Mouse (Mus musculus) cerebellum, postnatal 14 days (tissue): ENCODE measurements around the gene Gstm1.
"Not testable (repeated sequence)": the region's sequence is repeated elsewhere in the genome, so short reads cannot be mapped to it uniquely, and the experiment has no call there.

ENCODE experiments used
- DNase-seq, 2 experiments: peaks; one replicate each; pipeline ENCODE4 v3.0.0; 2021; ENCODE audit warnings: mixed read lengths in 2 of 2

The Gstm1 gene

DNA sequence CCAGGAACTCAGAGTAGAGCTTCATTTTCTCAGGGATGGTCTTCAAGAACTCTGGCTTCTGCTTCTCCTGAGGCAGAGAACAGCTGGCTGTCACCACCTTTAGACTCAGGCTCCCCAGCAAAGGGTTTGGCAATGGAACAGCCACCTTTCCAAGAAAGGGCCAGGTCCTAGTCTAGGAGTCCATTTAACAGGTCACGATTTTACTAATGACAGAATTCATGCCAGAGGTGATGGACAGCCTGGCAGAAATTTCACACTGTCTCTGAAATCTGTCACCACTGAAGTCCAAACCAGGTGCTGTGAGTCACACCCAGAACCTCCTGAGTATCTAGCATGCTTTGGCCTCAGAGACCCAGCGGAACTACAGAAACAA is 2.8 kb downstream of the Gstm1 start:
- DNase-seq, result no peak

DNA sequence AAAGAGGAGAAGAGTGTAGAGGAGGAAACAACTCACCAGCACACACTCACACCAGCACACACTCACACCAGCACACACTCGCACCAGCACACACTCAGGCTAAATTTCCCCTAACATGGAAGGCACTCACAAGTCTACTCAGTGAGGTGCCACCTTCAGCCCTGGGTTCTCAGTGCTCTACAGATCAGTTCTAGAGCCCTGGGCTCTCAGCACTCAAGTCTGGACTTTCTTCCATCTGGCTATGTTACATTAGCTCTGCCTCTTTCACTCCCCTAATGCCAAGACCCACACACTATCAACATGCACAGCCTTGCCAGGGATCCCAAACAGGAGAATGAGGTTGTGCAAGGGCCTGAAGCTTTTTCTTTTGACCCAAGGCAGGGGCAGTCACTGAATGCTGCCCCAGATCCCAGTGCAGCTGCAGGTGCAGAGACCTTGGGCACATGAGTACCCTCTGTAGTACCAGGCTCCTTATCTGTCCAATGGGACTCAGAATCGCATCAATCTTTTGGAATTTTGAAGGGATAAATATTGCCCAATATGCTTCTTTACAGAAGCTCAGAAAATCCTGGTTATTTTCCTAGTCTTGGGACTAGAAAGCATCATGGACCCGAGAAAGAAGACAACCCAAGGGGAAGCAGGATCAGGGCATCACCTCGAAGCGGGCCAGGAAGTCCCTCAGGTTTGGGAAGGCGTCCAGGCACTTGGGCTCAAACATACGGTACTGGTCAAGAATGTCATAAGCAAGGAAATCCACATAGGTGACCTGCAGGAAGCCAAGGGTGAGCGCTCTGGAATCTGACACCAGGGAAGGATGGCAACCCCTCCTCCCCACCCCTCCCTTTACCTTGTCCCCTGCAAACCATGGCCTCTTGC is 3.4 kb downstream of the Gstm1 start:
- no peak for DNase-seq

DNA sequence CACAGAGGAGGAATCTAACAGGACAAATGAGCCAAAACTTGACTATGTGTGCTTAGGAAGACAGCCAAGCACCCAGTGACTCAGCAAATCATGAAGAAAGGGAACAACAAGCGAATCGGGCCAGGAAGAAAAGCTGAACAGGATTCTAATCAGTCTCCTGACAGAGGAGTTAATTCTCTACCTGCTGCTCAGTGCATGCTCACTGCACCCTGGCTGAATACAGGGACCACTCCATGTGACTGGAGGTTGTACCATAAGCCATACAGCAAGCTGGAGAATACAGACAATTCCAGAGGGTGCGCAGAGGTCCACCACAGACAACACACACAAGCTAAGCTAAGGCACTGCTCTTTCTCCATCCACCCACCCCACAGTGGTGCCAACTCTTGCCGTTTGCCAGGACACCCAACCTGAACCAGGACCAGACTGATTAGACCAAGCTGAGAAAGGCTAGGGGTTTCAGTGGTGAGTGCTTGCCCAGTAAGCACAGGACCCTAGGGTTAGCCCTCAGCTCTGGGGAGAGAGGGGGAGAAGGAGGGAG is 4.4 kb downstream of the Gstm1 start:
- DNase-seq, result no peak

DNA sequence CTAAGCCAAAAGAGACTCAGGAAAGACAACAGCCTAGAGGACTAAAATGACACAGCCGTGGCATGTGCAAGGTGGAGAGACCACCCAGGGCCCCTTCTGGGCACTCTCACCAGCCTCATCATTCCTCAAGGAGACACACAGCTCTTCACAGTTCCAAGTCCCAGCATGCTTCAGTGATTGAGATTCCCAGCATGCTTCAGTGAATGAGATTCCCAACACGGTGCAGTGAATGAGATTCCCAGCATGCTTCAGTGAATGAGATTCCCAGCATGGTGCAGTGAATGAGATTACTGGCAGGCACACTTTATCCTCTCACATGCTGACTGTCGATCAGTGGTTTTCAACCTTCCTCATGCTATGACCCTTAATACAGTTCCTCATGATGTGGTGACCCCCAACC is 6.2 kb downstream of the Gstm1 start:
- no peak for DNase-seq

DNA sequence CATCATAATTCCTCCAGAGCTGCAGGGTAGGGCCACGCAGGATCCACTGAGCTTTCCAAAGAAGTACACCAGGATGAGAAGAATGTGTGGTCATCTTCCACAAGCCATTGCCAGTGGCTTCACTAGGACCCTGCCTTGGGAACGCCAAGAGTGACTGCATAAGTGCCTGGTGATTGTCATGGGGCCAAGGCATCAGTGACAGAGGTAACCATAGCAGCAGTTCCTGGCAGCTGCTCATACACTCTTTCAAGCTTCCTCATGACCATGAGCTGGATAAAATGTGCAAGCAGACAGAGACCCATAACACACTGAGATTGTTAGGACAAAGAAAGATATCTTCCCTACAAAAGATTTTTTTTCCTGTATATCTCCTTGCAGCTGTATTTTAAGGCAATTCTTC is 7.5 kb downstream of the Gstm1 start:
- peak; percentile 37 to 67 for DNase-seq

DNA sequence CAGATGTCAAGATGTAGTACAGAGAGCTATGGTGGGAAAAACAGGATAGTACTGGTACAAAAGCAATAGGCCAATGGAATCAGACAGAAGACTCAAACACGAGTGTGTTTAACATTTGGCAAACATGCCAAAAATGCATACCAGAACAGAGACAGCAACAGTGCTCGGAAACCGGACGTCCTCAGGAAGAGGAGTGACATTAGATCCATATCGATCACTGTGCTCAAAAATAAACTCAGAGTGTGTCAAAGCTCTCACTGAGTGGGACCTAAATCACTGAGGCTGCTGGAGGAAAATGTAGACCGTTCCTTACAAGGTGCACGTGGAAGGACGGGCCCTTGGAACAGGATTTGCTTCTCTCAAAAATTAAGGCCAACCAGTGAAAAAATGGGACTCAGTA is 15.8 kb downstream of the Gstm1 start:
- DNase-seq, result no peak

DNA sequence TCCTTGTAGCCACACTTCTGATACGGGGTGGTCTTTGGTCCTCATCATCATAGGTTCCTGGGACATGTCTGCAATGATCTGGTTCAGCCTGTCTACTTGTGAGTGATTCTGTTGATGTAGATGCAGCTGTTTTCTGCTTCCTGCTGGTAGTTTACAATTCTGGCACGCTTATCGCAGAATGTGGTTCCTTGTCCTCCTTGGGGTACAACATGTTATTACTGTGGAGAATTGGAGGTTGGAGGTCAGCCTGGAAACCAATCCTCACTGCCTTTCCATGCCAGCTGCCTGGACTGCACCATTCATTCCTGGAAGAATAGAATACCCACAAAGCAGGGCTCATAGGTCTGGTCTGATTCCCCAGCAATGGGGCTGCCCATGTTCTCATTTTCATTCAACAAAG is 18.3 kb downstream of the Gstm1 start:
- no peak for DNase-seq

DNA sequence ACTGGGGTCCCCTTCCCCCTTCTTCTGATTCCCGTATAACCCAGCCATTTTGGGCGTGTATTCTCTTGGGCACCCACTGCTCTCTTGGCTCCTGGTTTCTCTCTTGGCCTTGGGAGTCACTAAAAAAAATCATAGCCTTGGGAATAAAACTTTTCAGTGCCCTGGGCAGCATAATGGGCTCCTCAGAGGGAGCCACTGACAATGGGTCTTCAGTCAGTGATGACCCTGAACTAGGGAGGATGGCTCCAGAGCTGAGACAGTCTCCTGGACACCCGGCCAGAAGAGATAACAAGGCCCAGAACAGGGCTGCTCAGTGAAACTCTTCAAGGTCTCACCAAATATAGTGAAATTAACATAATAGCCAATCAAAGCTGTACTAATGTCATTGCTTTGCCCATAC is 19.2 kb downstream of the Gstm1 start:
- DNase-seq, result no peak

DNA sequence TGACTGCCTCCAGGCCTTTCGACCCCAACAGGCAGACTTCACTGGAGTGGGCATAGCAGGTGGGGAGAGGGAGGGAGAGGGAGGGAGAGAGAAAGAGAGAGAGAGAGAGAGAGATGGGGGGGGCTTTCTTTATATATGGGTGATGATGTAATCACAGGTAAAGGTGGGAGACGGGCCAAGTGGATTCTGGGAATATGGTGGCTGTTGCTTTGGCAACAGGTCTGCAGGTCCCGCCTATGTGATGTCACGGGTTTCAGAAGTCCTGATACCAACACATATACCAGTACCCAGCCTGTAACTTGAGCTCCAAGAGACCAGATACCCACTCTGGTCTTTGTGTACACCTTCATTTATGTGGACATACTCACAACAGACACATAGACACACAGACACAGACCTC is 21.2 kb downstream of the Gstm1 start:
- DNase-seq, result no peak

DNA sequence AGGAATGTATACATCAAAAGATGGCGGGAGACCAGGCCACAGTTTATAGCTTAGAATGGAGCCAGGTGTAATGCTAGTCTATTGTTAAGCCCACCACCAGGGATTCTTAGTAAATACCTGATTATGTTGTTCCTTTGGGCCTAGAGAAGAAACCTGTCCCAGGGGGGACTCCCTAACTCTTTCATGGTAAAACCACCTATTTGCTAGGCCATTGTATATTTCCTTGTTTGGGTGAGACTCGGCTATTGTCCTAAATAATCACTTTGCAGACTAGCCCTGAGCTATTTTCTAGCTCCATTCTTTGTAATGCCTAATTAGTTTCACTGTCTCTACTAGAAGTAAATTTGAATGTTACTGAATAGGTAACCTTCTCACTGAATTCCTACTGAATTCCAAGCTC is 21.8 kb downstream of the Gstm1 start:
- DNase-seq, result not testable (repeated sequence)

DNA sequence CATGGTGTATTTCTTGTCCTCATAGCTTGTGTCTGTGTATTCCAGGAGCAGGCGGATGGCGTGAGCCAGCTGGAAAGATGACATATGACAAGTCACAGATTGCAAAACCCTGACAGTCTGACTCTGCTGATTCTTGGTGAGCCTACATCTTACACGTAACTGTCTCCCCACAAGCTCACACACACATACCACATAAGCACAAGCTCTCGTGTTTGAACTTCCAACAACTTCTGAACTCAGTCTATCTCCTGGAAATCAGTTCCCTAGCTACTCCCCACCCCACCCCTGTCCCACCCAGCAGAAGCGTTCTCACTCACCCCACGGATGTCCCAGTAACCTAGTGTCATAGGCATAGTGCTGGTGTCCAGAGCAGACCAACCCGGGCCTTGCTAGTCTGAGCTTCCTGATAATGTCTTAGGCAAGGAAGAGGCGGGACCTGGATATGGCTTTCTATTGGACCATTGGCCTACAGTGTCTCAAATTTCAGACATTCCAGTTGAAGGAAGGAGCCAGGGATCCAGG is 31.7 kb downstream of the Gstm1 start, which contains the start of gene Gstm2:
Gene Gstm2, minus strand, starts transcription at position 413 of the 522 bp plus-strand sequence.
- DNase-seq, result no peak

DNA sequence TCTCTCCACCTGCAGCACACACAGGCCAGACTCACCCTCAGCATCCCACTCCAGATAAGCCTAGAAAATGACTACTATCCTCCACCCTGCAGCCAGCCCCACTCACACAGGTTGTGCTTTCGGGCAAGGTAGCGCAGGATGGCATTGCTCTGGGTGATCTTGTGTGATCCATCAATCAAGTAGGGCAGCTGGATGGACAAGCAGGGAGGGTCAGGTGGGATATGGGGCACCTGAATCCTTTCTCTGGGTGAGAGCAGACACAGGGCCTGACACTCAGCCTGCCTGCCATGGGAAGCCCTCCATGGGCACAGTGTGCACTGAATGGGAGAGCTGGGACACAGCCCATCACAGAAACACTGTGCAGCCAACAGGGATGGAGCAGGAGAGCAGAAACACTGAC is 32.6 kb downstream of the Gstm1 start:
- DNase-seq, result not testable (repeated sequence)

DNA sequence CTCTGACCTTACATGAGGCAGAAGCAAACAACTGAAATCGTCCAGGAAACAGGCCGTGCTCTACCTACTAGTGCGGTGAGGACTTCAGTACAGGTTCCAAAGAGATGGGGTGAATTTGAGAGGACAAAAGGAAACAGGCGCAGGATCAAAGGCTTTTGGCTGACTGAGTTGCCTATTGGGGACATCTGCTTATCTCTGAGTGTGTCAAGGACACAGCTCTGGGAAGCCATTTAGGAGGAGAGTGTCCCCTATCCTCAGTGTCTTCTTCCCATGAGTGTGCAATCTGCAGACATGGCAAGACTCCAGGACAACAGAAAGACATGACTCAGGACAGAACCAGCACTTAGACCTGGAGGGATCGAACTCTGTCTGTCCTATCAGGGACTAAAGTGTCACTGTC is 33.3 kb downstream of the Gstm1 start:
- no peak for DNase-seq

DNA sequence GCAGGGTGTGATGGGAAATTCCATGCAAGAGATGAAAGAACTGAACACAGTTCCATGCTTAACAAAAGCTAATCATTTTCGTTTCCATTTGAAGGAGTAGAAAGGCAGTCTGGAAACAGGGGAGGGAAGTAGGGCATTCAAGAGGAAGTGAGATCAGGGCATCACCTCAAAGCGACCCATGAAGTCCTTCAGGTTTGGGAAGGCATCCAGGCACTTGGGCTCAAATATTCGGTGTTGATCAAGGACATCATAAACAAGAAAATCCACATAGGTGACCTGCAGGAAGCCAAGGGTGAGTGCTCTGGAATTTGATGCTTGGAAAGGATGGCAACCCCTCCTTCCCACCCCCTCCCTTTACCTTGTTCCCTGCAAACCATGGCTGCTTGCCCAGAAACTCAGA is 34.0 kb downstream of the Gstm1 start:
- no peak for DNase-seq

DNA sequence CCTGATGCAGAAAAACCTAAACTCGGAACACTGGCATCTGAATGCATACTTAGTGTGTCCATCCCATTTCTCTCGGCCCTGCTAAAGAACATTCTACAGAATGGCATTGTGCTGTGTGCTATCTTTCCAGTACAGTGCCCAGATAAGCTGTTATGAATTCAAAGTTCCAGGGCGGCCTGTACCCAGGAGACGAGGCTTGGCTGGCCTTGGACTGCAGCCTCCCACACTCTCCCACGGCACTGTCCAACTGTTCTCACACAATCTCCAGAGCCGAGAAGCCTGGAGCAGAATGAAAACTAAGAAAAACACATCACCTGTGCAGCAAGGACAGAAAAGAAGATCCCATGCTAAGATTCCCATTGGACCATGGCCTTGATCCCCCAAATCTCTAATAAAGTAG is 35.0 kb downstream of the Gstm1 start:
- no peak for DNase-seq

DNA sequence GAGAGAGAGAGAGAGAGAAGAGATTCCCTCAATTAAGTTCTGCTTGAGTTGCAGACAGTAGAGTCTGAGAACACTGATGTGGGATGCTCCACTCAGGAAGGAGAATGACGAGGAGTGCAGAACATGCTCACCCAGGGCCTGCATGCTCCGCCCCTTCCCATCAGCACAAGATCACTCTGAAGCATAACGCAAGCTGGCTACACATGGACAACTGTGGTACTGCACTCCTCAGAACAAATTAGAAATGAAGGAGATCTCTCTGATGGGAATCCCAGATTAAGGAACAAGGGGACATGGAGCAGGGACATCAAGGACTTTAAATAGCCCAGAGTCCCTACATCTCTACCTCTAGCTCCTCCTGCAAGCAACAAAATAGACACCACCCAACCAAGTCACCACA is 36.5 kb downstream of the Gstm1 start:
- DNase-seq, result no peak

DNA sequence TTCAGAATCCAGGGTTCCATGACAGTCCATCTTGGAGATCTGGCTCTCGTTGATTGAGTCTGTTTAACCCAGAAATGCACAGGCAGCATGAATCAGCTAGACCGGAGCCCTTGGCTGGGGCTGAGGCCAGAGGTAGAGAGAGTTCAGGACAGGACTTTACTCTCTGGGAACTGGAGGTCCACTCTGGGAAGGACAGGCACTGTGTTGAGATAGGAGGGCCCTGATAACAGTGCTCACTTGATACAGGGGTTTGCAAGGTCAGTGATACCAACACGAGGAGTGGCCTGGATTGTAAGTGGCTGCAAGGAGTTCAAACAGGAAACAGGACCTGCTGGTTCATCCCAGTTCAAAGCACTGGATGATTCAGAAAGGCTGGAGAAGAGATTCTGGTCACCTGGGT is 40.1 kb downstream of the Gstm1 start:
- DNase-seq, result no peak

DNA sequence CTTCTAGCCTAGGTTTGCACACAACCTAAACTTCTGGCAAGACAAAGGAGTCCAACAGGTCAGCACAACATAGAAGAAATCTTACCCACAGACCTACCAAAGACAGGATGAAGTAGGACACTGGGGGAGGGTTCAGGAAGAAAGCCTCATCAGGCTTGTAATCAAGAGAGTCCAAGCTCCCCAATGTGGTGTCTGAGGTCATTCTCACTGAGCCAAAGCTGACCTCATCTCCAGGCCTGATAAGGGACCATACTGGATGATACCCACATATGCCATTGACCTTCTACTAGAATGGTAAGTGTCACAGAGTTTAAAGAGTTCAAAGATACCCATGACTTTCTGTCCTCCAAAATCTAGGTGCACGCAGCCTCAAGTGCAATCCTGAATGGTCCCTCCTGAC is 43.5 kb downstream of the Gstm1 start:
- DNase-seq, result no peak

DNA sequence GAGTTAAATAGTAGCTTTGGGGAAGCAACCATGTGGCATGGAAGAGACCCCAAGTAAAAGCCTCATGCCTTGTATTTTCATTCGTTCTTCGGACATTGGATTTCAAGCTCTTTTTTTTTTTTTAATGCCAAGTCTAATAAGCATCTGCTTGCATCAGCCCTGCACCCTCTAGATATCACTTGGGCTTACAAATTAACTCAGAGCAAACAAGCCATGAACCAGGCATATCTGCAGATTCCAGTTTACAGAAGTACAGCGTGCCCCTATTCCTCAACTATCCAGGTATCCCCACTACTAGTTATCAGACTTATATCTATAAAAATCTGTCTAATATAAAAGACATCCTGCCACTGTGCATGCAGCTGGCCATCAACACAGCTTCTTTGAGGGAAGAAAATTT is 45.7 kb downstream of the Gstm1 start:
- DNase-seq, result no peak

DNA sequence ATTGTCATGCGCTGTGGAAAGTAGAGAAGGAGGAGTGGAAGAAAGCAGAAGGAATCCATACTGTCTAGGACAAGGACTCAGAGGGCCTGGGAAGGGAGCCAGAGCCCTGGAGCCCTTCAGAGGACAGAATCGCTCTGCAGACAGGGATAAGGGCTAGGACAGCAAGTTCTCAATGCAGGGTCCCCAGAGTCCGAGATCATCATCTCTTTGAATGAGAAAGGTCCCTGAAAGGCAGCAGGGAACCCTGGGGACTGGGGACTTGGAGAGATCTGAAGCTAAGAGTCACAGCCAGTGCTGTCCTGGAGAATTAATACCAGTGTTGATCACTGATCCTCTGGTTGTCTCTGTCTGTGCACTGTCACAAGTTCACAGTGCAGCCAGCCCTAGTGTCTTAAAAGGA is 46.7 kb downstream of the Gstm1 start:
- DNase-seq, result not testable (repeated sequence)

DNA sequence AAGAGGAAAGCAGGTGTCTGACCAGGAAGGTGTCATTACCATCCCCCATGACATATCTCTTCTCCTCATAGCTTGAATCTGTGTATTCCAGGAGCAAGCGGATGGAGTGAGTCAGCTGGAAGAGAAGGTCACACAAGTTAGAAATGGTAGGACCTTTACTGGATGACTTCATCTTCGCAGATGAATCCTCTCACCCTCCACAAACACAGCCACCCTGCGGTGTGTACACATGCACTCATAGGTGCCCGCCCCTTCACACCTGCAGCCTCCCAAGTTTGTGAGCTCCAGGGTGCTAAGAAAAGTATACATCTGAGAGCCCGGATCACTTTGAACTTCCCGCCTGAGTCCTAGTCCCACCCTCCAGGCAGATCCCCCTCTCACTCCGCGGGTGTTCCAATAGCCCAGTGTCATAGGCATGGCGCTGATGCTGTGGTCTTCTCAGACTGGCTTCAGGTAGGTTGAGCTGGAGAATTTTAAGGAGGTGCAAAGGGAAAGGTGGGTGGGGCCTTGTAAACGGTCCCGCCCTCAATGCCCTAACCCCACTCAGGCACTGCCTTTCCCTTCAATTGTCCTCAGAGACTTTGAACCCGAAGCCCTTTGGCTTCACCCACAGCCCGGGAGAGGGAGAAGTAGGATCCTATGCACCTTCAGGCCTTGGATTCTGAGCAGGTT is 48.9 kb downstream of the Gstm1 start, which contains the start of gene Gstm3:
Gene Gstm3, minus strand, starts transcription at position 560 of the 672 bp plus-strand sequence.
- DNase-seq, result no peak

DNA sequence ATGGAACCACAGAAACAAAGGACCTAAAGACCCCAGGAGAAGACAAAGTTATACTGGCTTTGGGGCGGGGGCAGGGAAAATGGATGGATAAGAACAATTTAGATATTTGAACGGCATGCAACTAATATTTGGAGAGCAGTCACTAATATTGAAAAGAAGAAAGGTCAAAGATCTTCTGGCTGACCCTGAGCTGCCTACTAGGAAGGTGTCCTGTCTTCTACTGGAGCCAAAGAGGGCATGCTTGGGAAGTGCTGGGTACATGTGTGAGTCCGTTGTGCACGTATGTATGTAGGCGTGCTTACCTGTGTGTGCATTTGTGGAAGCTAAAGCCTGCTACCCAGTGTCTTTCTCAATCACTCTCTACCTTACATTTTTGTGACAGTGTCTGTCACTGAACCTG is 51.1 kb downstream of the Gstm1 start:
- DNase-seq, result no peak

DNA sequence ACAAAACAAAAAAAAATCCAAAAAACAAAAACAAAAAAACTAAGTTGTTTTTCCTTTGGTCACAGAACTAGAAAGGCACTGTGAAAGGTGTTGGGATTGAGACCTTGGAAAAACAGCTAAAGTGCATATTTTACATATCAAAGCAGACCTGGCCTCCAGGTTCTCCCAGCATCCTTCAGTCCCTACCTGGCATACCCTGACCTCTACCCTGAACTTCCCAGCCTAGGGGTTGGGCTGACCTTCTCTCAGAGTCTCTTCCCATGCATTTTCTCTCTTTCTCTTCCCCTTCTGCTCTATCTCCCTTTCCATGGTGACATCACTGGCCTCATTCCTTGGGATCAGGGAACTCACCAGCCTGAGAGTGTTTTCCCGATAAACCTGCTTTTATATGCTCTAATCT is 52.2 kb downstream of the Gstm1 start:
- DNase-seq, result no peak
